Mouse (Mus musculus) stomach, postnatal 0 days (tissue): ENCODE results near the gene Acin1. TPM values are rescaled to one million over a fixed set of nuclear protein-coding genes. Genes with fewer than 3 reads are reported as not detected.
A peak's percentile ranks its signal among the peaks of the same experiment; 100 is the strongest.

ENCODE experiments used
- ATAC-seq: fragments of 200-750 bp; cut with Nextera tagmentation; 2 replicates; pipeline ENCODE4 v1.8.0; 2017; ENCODE audit not compliant: low FRiP score, low TSS enrichment
- DNase-seq: peaks from one replicate; pipeline ENCODE4 v3.0.0-alpha.2; 2016; ENCODE audit warnings: low spot score
- H3K27ac ChIP-seq: fragments of 300-500 bp; sonication (generic); replicated peaks from 2 replicates; pipeline ENCODE4 v1.5.1; 2014; ENCODE audit warnings: mild to moderate bottlenecking, control low read depth
- H3K27me3 ChIP-seq: fragments of 300-500 bp; sonication (generic); 2 replicates; pipeline ENCODE4 v1.6.1; 2014; ENCODE audit warnings: low read length; ENCODE audit not compliant: control insufficient read depth, insufficient read depth
- H3K36me3 ChIP-seq: fragments of 300-500 bp; sonication (generic); 2 replicates; pipeline ENCODE4 v1.6.1; 2014; ENCODE audit warnings: low read length, mixed read lengths; ENCODE audit not compliant: control insufficient read depth, insufficient read depth
- H3K4me1 ChIP-seq: fragments of 300-500 bp; sonication (generic); replicated peaks from 2 replicates; pipeline ENCODE4 v1.6.1; 2014; ENCODE audit warnings: antibody characterized with exemption; ENCODE audit not compliant: control insufficient read depth, insufficient read depth
- H3K4me2 ChIP-seq: fragments of 300-500 bp; sonication (generic); replicated peaks from 2 replicates; pipeline ENCODE4 v1.6.1; 2014; ENCODE audit warnings: low read depth, mild to moderate bottlenecking, control low read depth, moderate library complexity
- H3K4me3 ChIP-seq: fragments of 300-500 bp; sonication (generic); 2 replicates; pipeline ENCODE4 v1.5.1; 2014; ENCODE audit warnings: low read depth, low read length, control low read depth
- H3K9ac ChIP-seq: fragments of 300-500 bp; sonication (generic); 2 replicates; pipeline ENCODE4 v1.6.1; 2014; ENCODE audit warnings: mild to moderate bottlenecking, low read length, control low read depth, mixed read lengths
- H3K9me3 ChIP-seq: fragments of 300-500 bp; sonication (generic); 2 replicates; pipeline ENCODE4 v1.6.1; 2016; ENCODE audit warnings: low read length; ENCODE audit not compliant: control insufficient read depth
- CTCF ChIP-seq: IDR thresholded peaks from 2 replicates; pipeline ENCODE4 v1.5.1; 2016; ENCODE audit warnings: antibody characterized with exemption, low read depth, mild to moderate bottlenecking, moderate library complexity
- EP300 ChIP-seq: optimal IDR thresholded peaks from 2 replicates; pipeline ENCODE3; 2016; ENCODE audit warnings: antibody characterized with exemption
- WGBS: fragments of 180-500 bp; shearing (Covaris S2); extraction: QIAGEN DNeasy Blood & Tissue Kit; methylation state at CpG from one replicate; pipeline ENCODE4 v1.1.7; 2014; 5-methylcytosine and 5-hydroxymethylcytosine counted together
- polyA plus RNA-seq: library from polyadenylated mRNA; unstranded; fragments of >200 nt; fragmentation: Nextera tagmentation; extraction: Ambion mirVana; gene quantifications from 2 replicates; pipeline ENCODE4 v1.2.1, GENCODE M21; 2015

Acin1 gene
- polyA plus RNA-seq, 1 experiment from 2014 or later: 46.9 TPM

GRCm38 (mm10) chr14:54714617-54715081 lies 27.9 kb upstream of the Acin1 start:
- no peak overlapping the region for H3K27ac ChIP-seq
- no peaks in the 10 kb centered on the region for H3K36me3 ChIP-seq
- peak overlapping the region; percentile 39 for H3K4me3 ChIP-seq
- peak overlapping the region; percentile 67 for H3K4me2 ChIP-seq
- H3K9ac ChIP-seq: no peak overlapping the region
- 3% methylated on average over 15 of the region's 15 CpGs for WGBS
- no peaks in the 10 kb centered on the region for H3K4me1 ChIP-seq
- H3K27me3 ChIP-seq: no peaks in the 10 kb centered on the region
- no peaks in the 10 kb centered on the region for H3K9me3 ChIP-seq
- no peak for TF ChIP-seq EP300
- TF ChIP-seq CTCF: no peak
- DNase-seq (peak; percentile 37), ATAC-seq (peak; percentile 25; the same call in 1 of the 2 replicates)

- Histone ChIP-seq H3K9me3 (no peaks in the 10 kb centered on the region), H3K27me3 (no peaks in the 10 kb centered on the region), H3K4me3 (peak overlapping the region; percentile 39), H3K4me2 (peak overlapping the region; percentile 67), H3K4me1 (no peaks in the 10 kb centered on the region), H3K9ac (no peak overlapping the region), H3K27ac (no peak overlapping the region), H3K36me3 (no peaks in the 10 kb centered on the region)
- ATAC-seq (peak; percentile 50; the same call in 1 of the 2 replicates), DNase-seq (peak; percentile 67)
- WGBS: 2% methylated on average over 13 of the region's 13 CpGs
- TF ChIP-seq CTCF (peak; percentile 89), EP300 (no peak)
Measured at GRCm38 (mm10) chr14:54714121-54714520, 27.4 kb upstream of the Acin1 start.

- Histone ChIP-seq H3K27me3 (no peaks in the 10 kb centered on the region), H3K27ac (no peak overlapping the region), H3K4me3 (no peak overlapping the region), H3K9ac (no peak overlapping the region), H3K4me2 (no peak overlapping the region), H3K4me1 (no peaks in the 10 kb centered on the region), H3K36me3 (no peaks in the 10 kb centered on the region), H3K9me3 (no peaks in the 10 kb centered on the region)
- 65% methylated on average over 8 of the region's 8 CpGs for WGBS
- no peak for TF ChIP-seq CTCF
- no peak for TF ChIP-seq EP300
- DNase-seq: no peak
- no peak for ATAC-seq
Measured at GRCm38 (mm10) chr14:54712861-54713260, 26.1 kb upstream of the Acin1 start.

GRCm38 (mm10) chr14:54712074-54712473 lies 25.3 kb upstream of the Acin1 start, which contains the start of gene Cebpe:
Gene Cebpe, minus strand, starts transcription at chr14:54712174.
- H3K4me1 ChIP-seq: no peaks in the 10 kb centered on the region
- H3K27me3 ChIP-seq: no peaks in the 10 kb centered on the region
- no peak within 1 kb of the TSS for H3K9ac ChIP-seq
- no peaks in the 10 kb centered on the region for H3K36me3 ChIP-seq
- H3K4me2 ChIP-seq: no peak within 1 kb of the TSS
- 84% methylated on average over 7 of the region's 7 CpGs for WGBS
- no peak for ATAC-seq
- DNase-seq: no peak
- H3K9me3 ChIP-seq: no peaks in the 10 kb centered on the region
- H3K27ac ChIP-seq: no peak within 1 kb of the TSS
- TF ChIP-seq EP300: no peak
- no peak for TF ChIP-seq CTCF
- H3K4me3 ChIP-seq: no peak within 1 kb of the TSS

- WGBS: 83% methylated on average over 9 of the region's 9 CpGs
- Histone ChIP-seq H3K4me1 (no peaks in the 10 kb centered on the region), H3K27me3 (no peaks in the 10 kb centered on the region), H3K36me3 (no peaks in the 10 kb centered on the region), H3K27ac (no peak overlapping the region), H3K9ac (no peak overlapping the region), H3K4me3 (no peak overlapping the region), H3K4me2 (no peak overlapping the region), H3K9me3 (no peaks in the 10 kb centered on the region)
- DNase-seq (no peak), ATAC-seq (no peak)
- no peak for TF ChIP-seq CTCF
- TF ChIP-seq EP300: no peak
Measured at GRCm38 (mm10) chr14:54709054-54709453, 22.3 kb upstream of the Acin1 start.

- no peak for DNase-seq
- 50% methylated on average over 17 of the region's 17 CpGs for WGBS
- H3K9ac ChIP-seq: peak overlapping the region; percentile 27; the same call in 1 of the 2 replicates
Measured at GRCm38 (mm10) chr14:54706589-54707320, 20.0 kb upstream of the Acin1 start.

More at GRCm38 (mm10) chr14:54706589-54707320, 20.0 kb upstream of the Acin1 start:
- H3K9me3 ChIP-seq: no peaks in the 10 kb centered on the region
- no peaks in the 10 kb centered on the region for H3K36me3 ChIP-seq
- H3K4me3 ChIP-seq: no peak overlapping the region
- H3K27me3 ChIP-seq: no peaks in the 10 kb centered on the region
- TF ChIP-seq EP300 (no peak), CTCF (no peak)
- no peak overlapping the region for H3K27ac ChIP-seq
- H3K4me1 ChIP-seq: no peaks in the 10 kb centered on the region
- no peak overlapping the region for H3K4me2 ChIP-seq
- ATAC-seq: 0 out of 2 replicates have a peak, but pooled peaks have one; percentile 20
